Mouse (Mus musculus): ENCODE measurements around the gene Traf5.

DNA sequence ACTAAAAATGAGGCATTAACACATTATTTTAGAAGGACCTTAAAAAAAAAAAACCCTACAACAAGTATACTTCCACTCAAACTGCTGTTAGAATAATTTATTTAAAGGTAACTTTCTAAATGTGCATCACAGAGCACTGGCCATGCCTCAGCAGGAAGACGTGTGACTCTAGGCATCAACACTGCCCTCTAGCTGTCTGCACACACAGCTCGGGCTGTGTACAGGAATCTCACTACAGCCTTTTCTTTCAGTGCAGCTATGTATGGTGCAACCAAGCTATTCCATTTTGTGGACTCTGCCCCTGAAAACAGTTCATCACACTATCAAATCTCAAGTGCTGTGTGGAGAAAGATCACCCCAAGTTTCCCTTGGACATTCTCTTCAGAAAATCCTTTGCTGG is 15.0 kb upstream of the Traf5 start:
- TF ChIP-seq GATA1 (IDR thresholded peaks at IDR 0.05; ENCODE audit: low read length) (no peak), TAL1 (IDR thresholded peaks at IDR 0.05; ENCODE audit: low read length) (no peak)
